Mouse (Mus musculus) c-Kit-positive CD71-positive TER-119-negative erythroid progenitor cells, embryonic 14.5 days (primary cell): Measurements from ENCODE around the gene Zdhhc21.

Experiments used
- DNase-seq: peaks from one replicate; pipeline ENCODE4 v3.0.0-alpha.2; 2013; ENCODE audit warnings: low read depth

Zdhhc21 gene

GRCm38 (mm10) chr4:82765513-82766216, 94.1 kb downstream of the Zdhhc21 start:
- DNase-seq, result no peak

- no peak for DNase-seq
These were observed 96.2 kb downstream of the Zdhhc21 start for GRCm38 (mm10) chr4:82763586-82763985.

GRCm38 (mm10) chr4:82762430-82763119, 97.2 kb downstream of the Zdhhc21 start:
- DNase-seq, result no peak

GRCm38 (mm10) chr4:82756295-82756626, 103.5 kb downstream of the Zdhhc21 start:
- DNase-seq, result no peak

- DNase-seq, result no peak
These were observed 104.0 kb downstream of the Zdhhc21 start for GRCm38 (mm10) chr4:82755616-82756294.
